Mouse (Mus musculus) lung, postnatal 25 days (tissue): ENCODE data around the gene Dock3.
A peak's percentile ranks its signal among the peaks of the same experiment; 100 is the strongest.

ENCODE experiments used
- DNase-seq: peaks from one replicate; pipeline ENCODE4 v3.0.0; 2022; ENCODE audit warnings: low spot score

Dock3 gene

DNA sequence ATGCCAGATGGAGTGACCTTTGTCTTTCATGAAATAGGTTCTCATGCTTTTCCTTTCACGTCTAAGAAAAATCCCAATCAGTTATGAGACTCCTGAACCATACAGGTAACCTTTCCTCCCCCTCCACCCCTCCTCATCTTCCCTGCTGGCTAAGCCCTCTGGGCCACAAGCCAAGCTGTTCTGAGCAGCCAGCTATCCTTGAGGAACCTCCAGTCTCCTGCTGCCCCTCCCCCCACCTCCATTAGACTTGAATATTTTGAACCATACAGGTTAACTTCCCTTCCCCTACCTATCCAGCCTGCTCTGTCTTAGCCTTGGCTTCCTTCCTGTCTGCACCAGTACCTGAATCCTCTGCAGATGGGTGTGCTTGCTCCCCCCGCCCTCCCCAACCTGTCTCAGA is 204.1 kb downstream of the Dock3 start:
- DNase-seq, result no peak

DNA sequence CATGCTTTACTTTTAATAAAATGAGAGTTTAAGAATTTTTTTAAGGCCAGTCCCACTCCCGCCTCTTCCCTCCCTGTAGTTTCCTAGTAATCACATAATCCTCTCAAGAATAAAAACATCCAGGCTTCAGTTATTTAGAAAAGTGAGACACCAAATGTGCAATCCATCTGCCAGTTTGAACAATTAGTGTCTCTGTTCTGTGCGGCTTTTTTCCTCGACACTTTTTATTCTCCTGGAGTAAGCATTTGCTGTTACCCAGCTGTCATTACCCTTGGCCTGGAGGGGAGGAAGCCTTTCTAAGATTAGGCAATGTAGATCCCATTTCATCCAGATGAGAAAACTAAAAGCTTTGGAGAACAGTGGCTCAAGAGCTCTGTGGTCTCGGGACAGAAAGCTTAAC is 221.9 kb downstream of the Dock3 start:
- no peak for DNase-seq

DNA sequence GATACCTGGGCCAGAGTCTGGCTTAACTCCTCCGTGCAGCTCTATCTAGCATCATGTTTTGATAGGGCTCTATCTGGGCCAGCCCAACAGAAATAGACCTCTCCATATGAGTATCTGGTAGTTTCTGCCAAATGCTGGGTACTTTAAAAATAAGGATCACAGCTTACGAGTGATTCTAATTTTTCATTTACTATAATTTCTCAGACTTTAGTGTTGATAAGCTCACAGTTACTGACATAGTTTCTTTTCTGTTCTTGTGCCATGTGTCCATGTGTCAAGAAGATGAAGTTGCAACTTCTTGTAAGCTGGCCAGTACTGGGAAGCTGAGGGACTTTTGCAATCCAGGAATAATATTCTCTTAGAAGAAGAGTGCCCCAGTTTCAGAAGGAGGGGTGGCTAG is 228.5 kb downstream of the Dock3 start:
- DNase-seq, result no peak

DNA sequence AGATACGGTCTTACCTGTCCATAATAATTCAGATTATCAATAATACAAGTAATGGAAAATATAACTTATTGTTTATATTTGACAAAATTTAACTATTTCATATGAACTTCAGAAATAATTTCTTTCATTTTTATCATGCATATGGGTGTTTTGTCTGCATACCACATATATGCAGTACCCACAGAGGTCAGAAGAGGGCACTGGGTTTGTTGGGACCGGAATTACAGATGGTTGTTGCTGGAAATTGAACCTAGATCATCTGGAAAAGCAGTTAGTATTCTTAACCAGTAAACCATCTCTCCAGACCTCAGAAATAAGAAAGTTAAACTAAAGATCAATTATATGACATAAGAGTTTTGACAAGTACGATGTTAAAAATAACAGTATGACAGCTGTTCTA is 261.0 kb downstream of the Dock3 start:
- DNase-seq, result no peak

DNA sequence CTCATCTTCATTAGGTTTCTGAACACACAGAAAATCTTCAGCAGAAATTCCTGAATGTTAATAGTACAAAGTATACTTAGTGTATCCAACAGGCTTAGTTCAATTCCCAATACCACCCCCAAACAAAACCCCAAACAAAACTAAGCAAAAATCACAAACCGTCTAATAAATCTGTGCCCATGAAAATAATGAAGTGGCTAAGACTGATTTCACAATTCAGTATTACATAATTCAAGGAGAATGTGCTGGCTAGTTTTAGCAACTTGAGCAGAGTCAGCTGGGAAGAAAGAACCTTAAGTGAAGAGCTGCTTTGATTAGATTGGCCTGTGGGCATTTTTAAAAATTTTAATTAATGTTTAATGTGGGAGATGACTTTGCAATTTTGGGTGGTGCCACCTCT is 273.3 kb downstream of the Dock3 start:
- peak; percentile 38 for DNase-seq

DNA sequence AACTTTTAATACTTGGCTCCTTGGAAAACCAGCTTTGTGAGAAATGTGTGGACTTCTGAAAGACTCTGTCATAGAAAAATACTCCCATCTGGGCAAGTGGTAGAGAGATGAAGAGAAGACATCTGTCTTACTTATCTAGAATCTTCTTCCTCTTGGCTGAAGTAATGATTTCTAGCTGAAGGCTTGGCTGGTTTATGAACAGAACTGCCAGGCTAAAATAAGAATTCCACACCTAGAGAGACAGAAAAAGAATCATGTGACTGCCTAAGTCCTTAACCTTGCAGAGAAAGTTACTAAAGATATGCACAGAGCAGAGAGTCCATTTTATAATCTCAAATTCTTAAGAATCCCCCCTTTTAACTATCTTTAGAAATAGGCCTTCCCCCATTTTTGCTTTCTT is 276.2 kb downstream of the Dock3 start:
- no peak for DNase-seq

DNA sequence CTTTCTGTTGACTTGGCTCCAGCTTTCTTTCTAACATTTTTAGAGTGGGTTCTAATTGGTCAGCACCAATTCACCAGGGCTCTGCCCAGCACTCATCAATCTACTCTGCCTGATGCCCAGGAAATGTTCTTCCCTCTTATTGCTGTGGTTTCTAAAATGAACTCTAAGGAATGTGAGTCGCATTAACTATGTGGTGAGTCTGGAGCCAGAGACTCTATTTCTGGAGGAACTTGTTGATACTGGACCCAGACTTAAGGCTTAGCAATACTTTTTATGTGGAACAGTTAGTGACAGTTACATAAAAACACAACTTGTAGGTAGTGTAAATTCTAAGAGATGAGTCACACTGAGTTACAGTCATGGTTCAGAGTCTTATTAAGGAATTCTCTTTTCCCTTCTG is 296.7 kb downstream of the Dock3 start:
- no peak for DNase-seq

DNA sequence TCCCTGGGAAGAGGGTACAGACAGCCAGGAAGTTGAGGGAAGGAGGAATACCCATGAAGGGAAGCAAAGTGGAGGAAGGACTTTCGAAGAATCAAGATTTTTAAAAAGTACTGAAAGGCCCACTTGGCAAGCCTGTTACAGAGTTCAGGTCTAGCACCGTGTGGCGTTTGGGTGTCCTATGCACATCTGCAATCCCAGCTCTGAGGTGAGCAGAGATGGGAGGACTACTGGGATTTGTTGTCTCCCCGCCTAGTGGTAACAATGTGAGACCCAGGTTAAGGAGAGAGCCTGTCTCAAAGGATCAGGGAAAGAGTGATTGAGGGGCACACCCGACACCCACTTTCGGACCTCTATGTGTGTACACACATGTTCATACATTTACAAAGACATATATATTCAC is 316.8 kb downstream of the Dock3 start:
- DNase-seq, result no peak

DNA sequence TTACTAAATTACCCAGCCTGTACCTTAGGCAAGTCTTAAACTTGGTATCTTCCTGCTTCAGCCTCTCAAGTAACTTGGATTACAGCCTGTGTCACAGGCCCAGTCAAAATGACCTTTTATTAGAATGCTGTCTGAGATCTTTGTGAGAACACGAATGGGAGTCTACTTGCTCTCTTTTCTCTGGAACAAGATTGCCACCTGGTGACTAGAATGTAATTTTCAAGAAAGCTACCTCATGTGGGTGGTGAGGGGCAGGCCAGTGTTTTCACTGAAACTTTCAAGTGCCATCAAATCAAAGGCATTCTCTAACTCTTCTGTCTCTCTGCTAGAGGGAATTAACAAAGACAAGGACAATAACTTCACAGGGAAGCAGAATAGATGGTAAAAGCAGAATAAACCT is 317.9 kb downstream of the Dock3 start:
- DNase-seq, result peak; percentile 18

DNA sequence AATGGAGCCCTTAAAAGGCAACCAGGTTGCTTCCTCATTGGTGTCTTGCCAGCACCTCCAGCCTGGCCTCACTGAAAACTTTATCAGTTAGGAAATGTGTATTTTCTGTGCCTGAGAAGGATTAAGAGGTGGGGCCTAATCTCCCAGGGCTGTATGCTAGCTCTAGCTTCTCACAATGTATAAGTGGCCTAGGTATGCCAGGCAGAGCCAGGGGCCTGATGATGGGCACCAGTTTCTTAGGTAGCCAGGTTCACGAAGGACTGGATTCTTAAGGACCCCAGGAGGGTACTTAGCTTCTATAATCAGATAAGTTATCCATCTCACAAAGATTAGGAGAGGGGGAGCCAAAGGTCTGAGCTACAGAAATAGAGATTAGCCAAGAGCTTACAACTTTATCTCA is 320.1 kb downstream of the Dock3 start:
- no peak for DNase-seq

DNA sequence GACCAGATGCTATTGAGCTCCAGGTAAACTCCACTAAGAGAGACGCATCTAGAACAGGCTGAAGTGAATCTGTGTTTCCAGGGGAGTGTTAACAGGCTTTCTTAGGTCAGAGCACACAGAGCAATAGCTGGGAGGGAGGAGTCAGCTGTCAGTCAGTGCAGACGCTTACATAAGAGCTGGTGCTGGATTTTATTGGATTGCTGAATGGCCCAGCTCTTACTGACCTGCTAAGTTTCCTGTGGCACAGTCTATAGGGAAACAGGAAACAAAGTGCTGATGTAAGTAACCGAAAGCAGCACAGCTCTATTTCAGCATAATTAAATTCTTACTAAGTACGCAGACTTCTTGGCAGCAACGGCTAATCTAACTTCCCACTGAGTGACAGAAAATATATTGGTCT is 323.0 kb downstream of the Dock3 start:
- peak; percentile 42 for DNase-seq

DNA sequence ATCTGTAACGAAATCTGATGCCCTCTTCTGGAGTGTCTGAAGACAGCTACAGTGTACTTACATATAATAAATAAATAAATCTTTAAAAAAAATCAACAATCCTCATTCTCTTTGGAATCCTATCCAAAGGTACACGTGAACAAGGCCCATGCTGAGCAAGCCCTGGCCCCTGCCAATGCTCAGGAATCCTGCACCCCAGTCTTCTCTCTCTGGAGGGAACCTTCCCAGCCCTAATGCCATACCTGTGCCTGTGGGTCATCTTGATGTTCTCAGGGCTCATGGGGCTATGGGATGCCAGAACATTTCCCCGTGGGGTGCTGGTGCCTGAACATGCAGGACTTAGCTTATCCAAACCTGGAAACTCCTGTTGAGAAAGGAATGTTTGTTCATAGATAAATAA is 323.5 kb downstream of the Dock3 start:
- DNase-seq, result no peak

DNA sequence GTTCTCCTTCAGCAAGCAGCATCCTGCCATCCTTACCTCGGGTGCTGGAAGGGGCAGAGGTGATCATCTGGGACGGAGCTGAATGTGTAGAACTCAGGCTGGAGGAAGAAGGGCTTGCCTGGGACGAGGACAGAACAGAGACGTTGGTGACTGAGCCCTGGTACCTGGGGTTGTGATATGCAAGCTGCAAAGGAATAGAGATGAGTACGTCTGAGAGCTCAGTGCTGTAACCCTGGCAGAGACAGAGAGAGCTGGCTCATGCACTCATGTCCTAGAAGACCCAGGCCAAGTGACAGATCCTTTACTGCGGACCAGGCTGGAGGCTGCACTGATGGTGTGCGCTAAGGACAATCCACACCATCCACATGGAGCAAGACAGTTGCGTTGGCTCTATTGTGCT is 325.1 kb downstream of the Dock3 start:
- DNase-seq, result no peak

DNA sequence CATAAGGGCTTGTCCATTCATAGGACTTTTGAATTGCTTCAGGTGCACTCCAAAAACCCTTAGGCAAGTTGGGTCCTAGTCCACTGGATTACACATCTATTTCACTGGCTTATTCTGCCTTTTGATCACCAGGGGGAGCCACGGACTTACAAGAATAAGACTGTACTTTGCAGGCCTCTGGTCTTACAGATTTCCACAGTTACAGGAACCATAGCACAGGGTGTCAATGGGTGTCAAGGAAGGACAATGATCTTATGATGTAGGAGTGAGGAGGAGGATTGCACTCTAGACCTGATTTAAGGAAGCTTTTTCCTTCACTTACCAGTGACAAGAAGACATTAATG is 327.9 kb downstream of the Dock3 start:
- peak; percentile 61 for DNase-seq

DNA sequence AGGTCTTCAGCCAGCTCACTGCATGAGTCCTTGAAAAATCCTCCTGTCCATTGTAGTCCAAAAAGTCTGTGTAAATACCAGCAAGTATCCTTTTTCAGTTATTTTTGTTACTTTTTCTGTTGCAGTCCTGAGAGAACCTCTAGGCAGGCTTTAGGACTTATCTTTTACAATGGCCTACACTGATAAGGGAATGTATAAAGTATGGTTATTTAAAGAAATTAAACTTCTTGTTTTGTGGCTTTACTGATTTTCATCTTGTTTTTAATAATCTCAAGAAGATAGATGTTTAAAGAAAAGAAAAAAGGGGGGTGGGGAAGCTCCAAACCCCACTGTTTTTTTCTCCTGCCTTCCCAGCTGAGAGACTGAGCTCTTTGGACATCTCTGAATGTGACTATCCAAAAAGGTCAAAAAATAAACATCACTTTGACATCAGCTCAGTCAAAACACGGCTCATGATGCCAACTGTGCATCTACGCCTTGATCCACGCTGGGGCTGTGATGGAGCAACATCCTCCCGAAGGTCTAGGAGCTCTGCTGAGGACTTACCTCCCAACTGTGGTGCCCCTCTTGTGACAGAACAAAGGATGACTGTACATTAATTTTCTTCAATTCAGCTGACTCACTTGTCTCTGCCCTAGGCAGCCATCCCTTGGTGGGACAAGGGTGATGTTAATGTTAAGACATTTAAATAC is 328.5 kb downstream of the Dock3 start:
- no peak for DNase-seq

DNA sequence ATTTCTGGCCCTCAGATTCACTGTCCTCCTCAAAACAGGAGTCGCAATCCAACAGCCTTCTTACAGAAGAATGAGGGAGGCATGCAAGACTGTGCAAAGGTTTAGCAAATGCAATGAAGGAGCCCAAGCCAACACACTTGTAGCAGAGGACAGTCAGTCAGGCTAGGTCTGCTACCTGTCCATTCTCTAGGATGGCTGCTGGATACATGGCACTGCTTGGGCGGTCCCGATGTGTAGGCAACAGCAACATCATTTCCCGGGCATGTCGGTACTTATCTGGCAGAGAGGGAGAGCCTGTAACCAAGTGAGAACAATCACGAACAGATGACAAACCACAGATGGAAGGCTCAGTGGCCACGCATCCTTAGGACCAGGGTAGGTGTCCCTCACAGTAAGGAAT is 330.1 kb downstream of the Dock3 start:
- DNase-seq, result no peak

DNA sequence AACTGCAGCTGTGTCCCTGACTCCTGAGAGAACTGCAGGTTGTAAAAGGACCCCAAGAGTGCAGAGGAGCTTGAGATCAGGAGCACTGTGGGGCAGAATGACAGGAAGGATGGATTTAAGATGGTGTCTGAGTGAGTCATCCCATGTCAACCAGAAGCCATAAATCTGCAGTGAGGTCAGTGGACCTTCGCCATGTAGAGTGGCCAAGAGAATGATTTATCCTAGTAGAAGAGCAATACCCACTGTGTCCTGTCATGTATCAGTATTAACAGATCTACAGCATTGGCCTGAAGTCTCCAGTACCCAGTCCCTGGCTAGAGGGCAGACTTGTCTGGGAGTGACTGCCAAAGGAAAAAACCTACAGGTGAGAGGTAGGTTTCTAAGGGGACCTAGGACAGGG is 332.8 kb downstream of the Dock3 start:
- DNase-seq, result no peak

DNA sequence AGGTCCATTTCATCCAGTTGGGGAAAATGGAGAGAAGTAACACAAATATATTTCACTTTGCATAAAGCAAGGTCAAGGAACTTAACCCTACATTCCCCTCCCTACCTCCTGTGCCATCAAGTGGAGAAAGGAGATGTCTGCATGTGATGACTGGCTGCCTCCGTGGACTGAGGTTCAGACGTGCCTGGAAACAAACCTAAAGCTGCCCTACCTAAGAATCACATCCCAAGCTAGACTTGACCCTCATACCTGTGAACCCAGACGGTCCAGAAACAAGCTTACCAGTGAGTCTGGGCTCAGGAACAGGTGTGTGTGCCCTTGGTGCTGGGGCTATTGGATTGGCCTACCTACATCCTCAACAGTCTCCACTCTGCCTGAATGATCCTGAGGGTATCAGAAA is 338.4 kb downstream of the Dock3 start:
- DNase-seq, result no peak

DNA sequence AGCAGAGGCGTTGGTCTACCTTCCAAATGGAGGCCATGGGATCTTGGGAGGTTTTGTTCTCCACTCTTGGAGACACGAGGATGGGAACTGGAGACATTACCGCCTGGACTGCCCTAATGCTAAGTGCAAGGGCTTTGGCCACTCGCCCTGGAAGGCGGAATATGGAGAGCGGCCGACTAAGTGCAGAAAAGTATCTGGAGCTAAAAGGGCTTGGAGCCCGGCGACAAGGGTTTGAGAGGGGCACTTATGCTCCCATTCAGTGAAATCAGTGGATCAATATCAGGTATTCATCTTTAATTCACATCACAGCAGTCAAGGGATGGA is 339.2 kb downstream of the Dock3 start:
- DNase-seq, result no peak

DNA sequence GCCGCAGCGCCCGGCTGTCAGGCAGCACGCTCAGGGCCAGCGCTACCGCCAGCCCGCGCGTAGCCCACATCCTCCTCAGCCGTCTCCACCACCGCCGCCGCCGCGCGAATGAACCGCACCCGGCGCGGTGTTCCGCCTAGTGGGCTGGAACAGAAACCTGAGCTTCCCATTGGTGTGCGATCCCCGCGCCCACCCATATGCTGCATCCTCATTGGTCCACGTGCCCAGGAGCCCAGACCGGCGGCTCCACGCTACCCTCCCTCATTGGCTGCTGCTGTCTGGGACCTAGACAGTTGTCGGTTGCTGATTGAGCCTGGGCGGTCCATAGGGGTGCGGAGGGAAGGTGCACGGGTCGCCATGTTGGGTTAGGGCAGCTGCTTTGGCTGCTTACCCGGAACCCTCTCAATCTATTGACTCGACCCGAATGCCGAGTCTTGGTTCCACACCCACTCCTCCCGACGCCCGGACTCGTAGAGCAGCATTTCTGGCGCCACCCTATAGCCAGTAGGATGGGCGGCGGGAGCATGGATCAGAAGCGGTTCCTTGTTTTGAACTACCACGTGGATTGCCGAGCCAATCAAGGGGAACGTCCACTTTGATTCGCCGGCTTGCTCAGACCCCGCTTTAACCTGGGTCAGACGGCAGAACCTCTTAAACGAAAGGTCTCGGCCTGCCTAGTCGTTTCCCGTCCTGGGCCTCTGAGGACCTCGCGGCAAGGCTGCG is 339.7 kb downstream of the Dock3 start, which contains the start of gene Manf:
TSS of gene Manf (minus strand) at position 151 of the 723 bp plus-strand sequence.
- DNase-seq, result peak; percentile 99

DNA sequence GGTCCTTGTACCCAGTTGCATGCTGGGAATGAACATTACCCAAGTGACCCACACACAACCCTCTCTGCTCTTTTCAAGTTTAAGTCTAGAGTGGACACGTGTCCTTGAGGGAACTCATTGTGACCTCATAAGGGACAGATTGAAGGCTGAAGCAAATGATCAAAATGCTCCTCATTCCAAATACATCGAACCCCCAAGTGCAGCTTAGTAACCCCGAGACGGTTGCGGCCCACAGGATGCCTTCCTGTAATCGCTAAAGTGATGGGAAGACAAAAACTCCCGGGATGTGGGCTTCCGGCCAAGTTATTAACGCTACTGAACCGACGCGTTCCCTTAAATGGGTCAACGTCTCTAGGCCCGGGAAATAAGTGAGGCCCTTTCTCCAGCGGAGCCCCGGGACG is 340.4 kb downstream of the Dock3 start:
- DNase-seq, result no peak

DNA sequence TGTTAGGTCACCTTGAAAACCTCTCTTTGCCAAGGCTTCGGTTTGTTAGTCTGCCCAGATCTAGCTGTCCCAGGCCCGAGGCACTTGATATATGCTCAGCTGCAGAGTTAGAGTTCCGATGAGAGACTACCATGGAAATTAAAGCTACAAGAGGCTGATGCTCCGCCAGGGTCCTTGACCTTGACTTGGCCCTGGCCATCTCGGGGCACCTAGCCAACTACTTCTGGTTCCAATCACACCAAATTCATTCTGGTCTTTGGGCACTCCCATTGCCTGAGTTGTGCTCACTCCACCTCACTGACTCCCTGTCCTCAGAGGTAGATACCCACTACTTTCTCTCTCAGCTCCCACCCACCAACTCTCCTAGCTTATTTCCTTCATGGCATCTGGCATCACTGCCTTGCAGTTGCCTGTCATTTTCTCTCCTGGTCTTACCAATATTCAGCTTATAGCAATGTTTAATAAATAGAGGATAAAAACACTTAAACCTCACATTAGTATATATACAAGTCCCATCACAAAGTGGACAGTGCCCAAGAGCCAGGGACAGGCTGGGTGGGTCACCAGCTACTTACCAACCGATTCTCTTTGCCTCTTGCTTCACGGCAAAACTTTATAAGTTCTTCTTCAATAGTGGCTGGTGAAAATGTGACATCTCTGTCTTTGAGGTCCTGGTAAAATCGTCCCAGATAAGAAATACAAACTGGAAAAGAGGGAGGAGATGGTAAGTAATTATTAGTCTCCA is 341.0 kb downstream of the Dock3 start:
- no peak for DNase-seq

DNA sequence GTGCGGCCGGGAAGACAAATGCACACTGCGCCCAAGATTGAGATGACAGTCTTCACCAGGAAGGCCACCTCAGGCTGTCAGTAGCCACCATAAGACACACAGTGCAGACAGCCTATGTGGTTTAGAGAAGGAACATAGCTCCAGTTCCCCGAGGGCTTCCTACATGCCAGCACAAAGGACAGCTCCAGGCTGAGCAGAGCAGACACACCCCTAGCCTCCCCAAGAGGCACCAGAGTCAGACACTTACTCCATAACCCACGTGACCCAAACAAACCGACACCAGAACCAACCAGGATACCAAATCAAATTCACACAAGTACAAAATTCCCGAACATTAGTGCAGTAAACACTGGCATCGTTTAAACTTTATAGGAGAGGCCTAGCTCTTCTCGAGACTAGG is 342.4 kb downstream of the Dock3 start:
- DNase-seq, result no peak

DNA sequence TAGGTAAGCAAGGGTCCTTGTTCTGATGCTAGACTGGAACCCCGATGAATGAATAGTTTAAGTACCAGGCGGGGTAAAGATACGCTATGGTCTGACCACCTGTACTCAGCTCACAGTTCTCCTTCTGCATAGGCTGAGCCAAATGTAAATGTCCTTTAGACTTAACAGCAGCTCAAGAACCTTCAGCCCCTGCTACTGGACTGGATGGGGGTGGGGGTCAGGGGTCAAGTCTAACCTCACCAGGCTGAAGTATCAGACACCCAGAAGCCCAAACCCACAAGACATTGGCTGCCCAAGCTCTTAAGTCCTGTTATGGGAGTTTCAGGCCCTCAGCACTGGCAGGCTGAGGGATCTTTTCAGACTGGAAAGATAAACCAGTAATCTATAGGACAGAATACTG is 343.4 kb downstream of the Dock3 start:
- DNase-seq, result no peak
